Mouse (Mus musculus) E14TG2a.4 (cell line): Measurements from ENCODE around the gene Mettl24.

Experiments used
- H3K27me3 ChIP-seq: 2 replicates; pipeline ENCODE4 v1.6.1; 2014; ENCODE audit warnings: low read length, control low read depth; ENCODE audit not compliant: insufficient read depth
- H3K36me3 ChIP-seq: 2 replicates; pipeline ENCODE4 v1.6.1; 2014; ENCODE audit warnings: low read length, control low read depth; ENCODE audit not compliant: insufficient read depth
- H3K4me1 ChIP-seq: replicated peaks from 2 replicates; pipeline ENCODE4 v1.6.1; 2014; ENCODE audit warnings: low read depth, low read length, control low read depth
- H3K4me3 ChIP-seq: replicated peaks from 2 replicates; pipeline ENCODE4 v1.5.1; 2014; ENCODE audit warnings: mild to moderate bottlenecking, low read length
- H3K9me3 ChIP-seq: 2 replicates; pipeline ENCODE4 v1.6.1; 2014; ENCODE audit warnings: low read length, control low read depth
- CTCF ChIP-seq: conservative IDR thresholded peaks from 2 replicates; pipeline ENCODE4 v1.5.1; 2014; ENCODE audit warnings: low read length
- NANOG ChIP-seq: IDR thresholded peaks from 2 replicates; pipeline ENCODE4 v1.6.1; 2014; ENCODE audit warnings: borderline replicate concordance, low read length, mixed read lengths
- POU5F1 ChIP-seq: IDR thresholded peaks from 2 replicates; pipeline ENCODE4 v1.6.1; 2014; ENCODE audit warnings: low read length, borderline replicate concordance

Mettl24 gene

DNA sequence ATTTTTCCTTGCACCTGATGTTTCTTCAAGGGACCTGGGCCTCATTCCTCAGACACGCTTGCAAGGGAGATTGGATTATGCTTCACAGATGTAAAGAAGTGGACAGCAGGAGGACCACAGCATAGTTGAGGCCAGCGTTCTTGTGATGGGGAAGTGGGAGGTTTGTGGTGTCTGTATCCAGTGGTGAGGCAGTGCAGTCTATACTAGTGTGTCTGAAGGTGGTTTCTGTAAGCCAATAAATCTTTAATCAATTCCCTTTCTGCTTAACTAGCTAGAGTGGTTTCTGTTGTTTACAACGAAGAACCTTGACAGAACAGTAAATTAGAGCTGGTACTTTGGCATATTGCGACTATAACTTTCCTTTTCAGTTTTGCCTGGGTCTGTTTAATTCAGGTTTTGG is 15.6 kb downstream of the Mettl24 start:
- no peaks in the 10 kb centered on the region for H3K36me3 ChIP-seq
- H3K27me3 ChIP-seq: no peaks in the 10 kb centered on the region
- H3K9me3 ChIP-seq: no peaks in the 10 kb centered on the region; the same call in 1 of the 2 replicates
- no peak overlapping the region for H3K4me3 ChIP-seq
- no peaks in the 10 kb centered on the region for H3K4me1 ChIP-seq
- no peak for TF ChIP-seq POU5F1
- TF ChIP-seq NANOG: no peak
- no peak for TF ChIP-seq CTCF

- Histone ChIP-seq H3K4me3 (no peak overlapping the region), H3K4me1 (peaks cover 13% of the 10 kb centered on the region), H3K36me3 (no peaks in the 10 kb centered on the region), H3K27me3 (no peaks in the 10 kb centered on the region), H3K9me3 (peaks cover 14% of the 10 kb centered on the region)
- TF ChIP-seq POU5F1: no peak
- no peak for TF ChIP-seq CTCF
- TF ChIP-seq NANOG: no peak
Observed at GRCm38 (mm10) chr10:40711127-40711526, 28.0 kb downstream of the Mettl24 start.

DNA sequence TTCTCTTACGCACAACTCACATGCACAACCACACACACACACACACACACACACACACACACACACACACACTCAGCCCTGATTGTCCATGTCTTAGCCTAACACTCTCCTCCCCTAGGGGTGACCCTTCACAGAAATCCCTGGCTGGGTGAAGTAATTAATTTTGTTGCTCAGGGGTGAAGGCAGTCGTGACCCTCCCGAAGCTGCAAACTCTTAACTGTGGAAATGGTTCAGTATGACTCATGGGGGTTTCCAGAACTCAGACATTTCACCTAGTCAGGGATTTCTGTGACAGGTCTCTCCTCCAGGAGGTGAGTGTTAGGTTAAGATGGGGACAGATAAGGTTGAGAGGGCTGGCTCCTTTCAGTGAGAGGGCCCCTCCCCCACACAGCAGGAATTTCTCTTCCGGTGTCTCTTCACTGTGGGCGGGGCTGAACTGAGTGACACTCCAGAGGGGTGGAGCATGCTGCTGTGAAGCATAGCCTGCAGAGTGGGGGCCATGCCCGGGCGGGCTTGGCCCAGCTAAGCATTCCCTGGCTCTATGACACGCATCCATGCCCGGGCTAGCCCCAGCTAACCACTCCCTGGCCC is 30.0 kb downstream of the Mettl24 start:
- H3K36me3 ChIP-seq: no peaks in the 10 kb centered on the region
- H3K4me1 ChIP-seq: peaks cover 13% of the 10 kb centered on the region
- TF ChIP-seq CTCF (no peak), POU5F1 (no peak), NANOG (no peak)
- peaks cover 8% of the 10 kb centered on the region for H3K9me3 ChIP-seq
- no peaks in the 10 kb centered on the region for H3K27me3 ChIP-seq
- H3K4me3 ChIP-seq: no peak overlapping the region

DNA sequence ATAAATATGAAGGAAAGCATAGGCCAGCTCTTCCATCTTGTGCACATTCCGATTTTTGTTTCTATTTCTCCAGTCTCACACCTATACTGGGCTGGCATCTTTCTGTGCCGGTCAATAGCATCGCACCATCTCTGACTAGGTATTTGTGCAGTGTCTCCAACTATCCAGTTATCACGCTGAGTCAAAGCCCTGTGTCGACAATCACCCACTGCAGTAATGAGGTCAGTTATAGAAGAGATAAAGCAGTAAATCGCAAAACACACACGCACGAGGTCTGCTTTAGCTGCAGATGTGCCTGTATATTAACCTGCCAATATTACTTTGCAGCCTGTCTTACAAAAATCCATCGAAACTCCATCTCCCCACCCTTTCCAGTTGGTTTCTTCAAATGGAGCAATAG is 30.7 kb downstream of the Mettl24 start:
- peaks cover 13% of the 10 kb centered on the region for H3K4me1 ChIP-seq
- no peaks in the 10 kb centered on the region for H3K27me3 ChIP-seq
- H3K36me3 ChIP-seq: no peaks in the 10 kb centered on the region
- no peak overlapping the region for H3K4me3 ChIP-seq
- peaks cover 2% of the 10 kb centered on the region; the same call in 1 of the 2 replicates for H3K9me3 ChIP-seq
- TF ChIP-seq NANOG (no peak), CTCF (no peak), POU5F1 (no peak)

GRCm38 (mm10) chr10:40715151-40715550 is 32.1 kb downstream of the Mettl24 start:
- Histone ChIP-seq H3K9me3 (no peaks in the 10 kb centered on the region), H3K27me3 (peaks cover 4% of the 10 kb centered on the region; the same call in 1 of the 2 replicates), H3K4me1 (peaks cover 13% of the 10 kb centered on the region), H3K36me3 (no peaks in the 10 kb centered on the region), H3K4me3 (no peak overlapping the region)
- no peak for TF ChIP-seq NANOG
- TF ChIP-seq POU5F1: no peak
- no peak for TF ChIP-seq CTCF

DNA sequence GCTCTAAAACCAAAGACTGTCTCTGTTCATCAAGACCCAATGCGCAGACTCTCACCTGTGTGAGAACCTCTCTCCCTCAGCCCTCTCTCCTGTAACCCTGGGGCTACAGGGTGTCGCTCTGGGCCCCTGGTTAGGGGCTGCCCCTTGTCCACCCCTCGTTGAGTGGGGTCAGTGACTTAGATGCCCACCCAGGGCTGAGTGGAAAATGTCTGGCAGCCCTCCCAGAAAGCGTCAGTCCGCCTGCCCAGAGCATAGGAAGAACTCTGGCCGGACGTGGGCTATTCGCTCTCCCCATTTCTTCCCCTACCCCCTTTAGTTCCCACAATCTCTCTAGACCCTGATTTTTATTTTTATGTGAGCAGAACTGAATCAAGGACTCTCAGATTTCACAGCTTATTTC is 33.2 kb downstream of the Mettl24 start:
- TF ChIP-seq CTCF (no peak), NANOG (no peak), POU5F1 (no peak)
- H3K4me3 ChIP-seq: no peak overlapping the region
- no peaks in the 10 kb centered on the region for H3K9me3 ChIP-seq
- H3K36me3 ChIP-seq: no peaks in the 10 kb centered on the region
- H3K4me1 ChIP-seq: peaks cover 13% of the 10 kb centered on the region
- peaks cover 4% of the 10 kb centered on the region; the same call in 1 of the 2 replicates for H3K27me3 ChIP-seq

DNA sequence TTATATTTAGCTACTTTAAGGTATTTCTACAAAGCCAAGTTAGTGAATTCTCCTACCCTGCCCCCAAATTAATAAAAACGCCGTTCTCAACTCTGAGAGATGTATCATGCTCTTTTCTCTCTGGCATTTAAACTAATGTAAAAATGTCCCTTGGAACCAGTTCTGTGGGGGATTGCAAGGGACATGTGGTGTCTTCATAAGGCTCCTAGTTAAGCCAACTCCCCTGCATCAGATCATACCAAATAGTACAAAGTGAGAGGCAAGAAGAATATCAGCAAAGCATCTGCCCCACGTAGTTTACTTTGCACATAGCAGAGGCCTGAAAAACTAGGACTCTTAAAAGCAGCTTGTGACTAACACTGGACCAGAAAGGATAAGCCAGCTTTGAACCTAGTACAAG is 33.6 kb downstream of the Mettl24 start:
- Histone ChIP-seq H3K4me3 (no peak overlapping the region), H3K9me3 (peaks cover 1% of the 10 kb centered on the region; the same call in 1 of the 2 replicates), H3K4me1 (peaks cover 13% of the 10 kb centered on the region), H3K36me3 (no peaks in the 10 kb centered on the region), H3K27me3 (peaks cover 4% of the 10 kb centered on the region; the same call in 1 of the 2 replicates)
- TF ChIP-seq POU5F1 (no peak), CTCF (no peak), NANOG (no peak)

- H3K9me3 ChIP-seq: peaks cover 11% of the 10 kb centered on the region
- peaks cover 8% of the 10 kb centered on the region for H3K4me1 ChIP-seq
- no peaks in the 10 kb centered on the region for H3K36me3 ChIP-seq
- H3K27me3 ChIP-seq: peaks cover 4% of the 10 kb centered on the region; the same call in 1 of the 2 replicates
- TF ChIP-seq POU5F1 (no peak), CTCF (no peak)
- H3K4me3 ChIP-seq: no peak overlapping the region
Observed at GRCm38 (mm10) chr10:40718362-40718761, 35.3 kb downstream of the Mettl24 start.

DNA sequence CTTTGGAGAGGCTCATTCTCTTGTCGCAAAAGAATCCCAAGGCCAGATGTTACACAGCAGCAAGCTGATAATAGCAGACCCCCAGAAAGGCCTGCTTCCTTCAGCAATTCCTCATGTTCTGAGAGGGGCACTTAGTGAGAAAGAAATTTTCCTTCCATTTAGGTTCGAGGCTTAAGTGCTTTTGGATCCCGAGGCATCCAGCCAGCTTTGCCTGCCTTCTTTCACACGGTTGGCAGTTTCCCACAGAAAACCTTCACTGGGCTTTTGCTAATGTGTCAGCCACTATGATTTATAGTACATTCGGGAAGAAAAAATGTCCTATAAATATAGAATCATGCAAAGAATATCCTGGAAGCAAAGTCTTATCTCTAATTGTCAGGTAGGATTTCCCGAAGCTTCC is 36.0 kb downstream of the Mettl24 start:
- TF ChIP-seq POU5F1: no peak
- TF ChIP-seq CTCF: no peak
- no peak for TF ChIP-seq NANOG
- Histone ChIP-seq H3K27me3 (peaks cover 4% of the 10 kb centered on the region; the same call in 1 of the 2 replicates), H3K9me3 (peaks cover 18% of the 10 kb centered on the region), H3K4me1 (peaks cover 3% of the 10 kb centered on the region; the same call in 1 of the 2 replicates), H3K36me3 (no peaks in the 10 kb centered on the region), H3K4me3 (no peak overlapping the region)
